Mouse (Mus musculus) left cerebral cortex, adult 2 months (tissue): Measurements from ENCODE around the gene Ctc1. TPM values are rescaled to one million over a fixed set of nuclear protein-coding genes. Genes with fewer than 3 reads are reported as not detected.

Experiments used
- DNase-seq, 2 experiments: peaks; one replicate each; pipeline ENCODE4 v3.0.0; 2021 to 2022; ENCODE audit warnings: low spot score in 2 of 2, mixed read lengths in 1 of 2; ENCODE audit errors: extremely low spot score in 1 of 2
- H3K27ac ChIP-seq: fragments of 200-600 bp; 2 replicates; pipeline ENCODE4 v1.8.1; 2022
- H3K4me3 ChIP-seq: fragments of 200-600 bp; 2 replicates; pipeline ENCODE4 v1.8.1; 2022
- CTCF ChIP-seq: fragments of 200-600 bp; IDR thresholded peaks from 2 replicates; pipeline ENCODE4 v1.8.1; 2022; ENCODE audit warnings: antibody characterized with exemption, mild to moderate bottlenecking, moderate library complexity
- intact Hi-C: fragments of 180-260 bp; cut with DNase I; formaldehyde crosslinking; loops from one replicate; pipeline ENCODE4 v1.15.1; 2025
- total RNA-seq, 2 experiments: library from RNA; stranded (reverse); gene quantifications; 2 replicates each; pipeline ENCODE4 v1.2.3; 2021

The Ctc1 gene
- total RNA-seq, 2 experiments from 2014 or later, result 38.7 to 39.8 TPM

DNA sequence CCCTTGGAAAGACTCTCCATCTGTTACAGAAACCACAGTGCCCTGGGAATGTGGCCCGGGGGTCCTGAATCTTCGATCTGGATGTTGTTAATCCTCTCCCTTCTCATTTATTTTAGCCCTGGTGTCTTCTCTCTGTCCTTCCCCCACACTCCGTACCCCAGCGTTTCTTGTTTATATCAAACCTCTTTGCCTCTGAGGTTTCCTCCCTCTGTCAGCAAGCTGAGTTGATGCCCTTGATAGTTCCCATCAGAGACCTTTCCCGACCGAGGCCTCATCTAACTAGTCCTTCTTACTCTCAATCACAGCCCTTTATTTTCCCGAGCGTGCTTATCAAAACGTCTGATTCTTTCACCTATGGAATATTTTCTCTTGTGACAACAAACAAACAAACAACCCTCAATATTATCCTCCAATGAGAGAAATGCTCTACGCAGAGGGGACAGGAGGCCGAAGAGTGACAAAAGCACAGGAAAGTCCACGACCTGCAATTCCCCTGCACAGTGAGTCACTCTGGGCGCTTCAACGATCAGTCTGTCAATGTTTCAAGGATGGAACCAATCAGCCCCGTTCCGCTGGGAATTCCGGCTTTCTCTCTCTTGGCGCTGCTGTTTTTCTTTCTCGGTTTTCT, 43.1 kb downstream of the Ctc1 start:
- no peak for TF ChIP-seq CTCF
- peak overlapping the region; percentile 84 for H3K27ac ChIP-seq
- peak overlapping the region; percentile 71 for H3K4me3 ChIP-seq
- DNase-seq, result no peak
- intact Hi-C loops, result loop anchor here (1.0 kb wide), 1 partner anchor 17 kb away; no protein-coding TSS in a partner anchor

DNA sequence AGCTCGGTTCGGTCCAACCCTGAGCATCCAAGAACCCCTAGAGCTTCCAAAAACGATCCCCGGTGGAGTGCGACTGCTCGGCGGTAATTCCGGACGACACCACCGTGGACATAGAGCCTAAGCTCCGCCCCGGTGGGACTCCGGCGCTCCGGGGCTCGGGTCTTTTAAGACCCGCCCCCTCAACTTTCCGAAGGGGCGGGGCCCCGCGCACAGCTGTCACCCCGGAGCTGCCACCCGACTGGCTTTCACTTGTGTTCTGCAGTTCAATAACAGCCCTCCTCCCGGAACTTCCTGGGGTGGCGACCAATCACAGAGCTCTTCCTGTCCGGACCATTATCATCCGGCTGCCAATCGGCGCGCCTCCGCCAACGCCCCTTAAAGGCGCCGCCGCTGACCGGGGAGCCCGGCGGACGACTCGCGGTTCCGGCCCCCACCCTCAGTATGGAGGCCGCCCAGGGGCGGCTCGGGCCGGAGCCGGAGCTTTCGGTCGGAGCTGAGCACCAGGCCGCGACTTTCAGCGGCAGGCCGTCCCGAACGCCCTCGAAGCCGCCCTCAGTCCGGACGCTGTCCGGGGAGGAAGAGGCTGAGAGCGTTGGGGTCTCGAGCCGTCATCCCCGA, 43.8 kb downstream of the Ctc1 start, which contains the start of gene Borcs6:
TSS of gene Borcs6 (plus strand) at position 361 of the 618 bp plus-strand sequence.
- intact Hi-C loops, result no loop called here
- peak; percentile 93 to 96 for DNase-seq
- H3K4me3 ChIP-seq, result peak within 1 kb of the TSS; percentile 71
- no peak; the same call in 1 of the 2 replicates for TF ChIP-seq CTCF
- peak within 1 kb of the TSS; percentile 98 for H3K27ac ChIP-seq

DNA sequence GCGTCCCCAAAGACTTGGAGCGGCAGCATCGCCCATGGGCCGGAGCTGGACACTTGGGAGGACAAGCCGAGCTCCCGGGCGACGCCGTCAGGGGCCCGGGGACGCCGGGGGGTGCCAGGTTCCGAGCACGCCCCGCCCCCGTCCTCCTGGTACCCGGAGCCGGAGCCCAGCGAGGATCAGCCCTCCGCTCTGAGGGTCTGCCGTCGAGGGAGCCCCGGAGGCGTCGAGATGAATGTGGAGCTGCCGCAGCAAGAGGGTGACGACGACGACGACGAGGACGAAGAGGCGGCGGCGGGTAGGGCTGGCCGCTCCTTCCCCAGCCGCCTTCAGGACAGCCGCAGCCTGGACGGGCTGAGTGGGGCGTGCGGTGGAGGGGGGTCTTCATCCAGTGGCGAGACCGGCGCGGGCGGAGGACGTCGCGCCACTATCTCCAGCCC, 44.3 kb downstream of the Ctc1 start:
- intact Hi-C loops, result loop anchor here (5.0 kb wide), 1 partner anchor 177 kb away; the partner anchor contains the start of gene Gucy2e
- peak in 1 of 2 experiments; percentile 59 for DNase-seq
- no peak for TF ChIP-seq CTCF
- H3K4me3 ChIP-seq, result peak overlapping the region; percentile 71
- H3K27ac ChIP-seq, result peak overlapping the region; percentile 98

DNA sequence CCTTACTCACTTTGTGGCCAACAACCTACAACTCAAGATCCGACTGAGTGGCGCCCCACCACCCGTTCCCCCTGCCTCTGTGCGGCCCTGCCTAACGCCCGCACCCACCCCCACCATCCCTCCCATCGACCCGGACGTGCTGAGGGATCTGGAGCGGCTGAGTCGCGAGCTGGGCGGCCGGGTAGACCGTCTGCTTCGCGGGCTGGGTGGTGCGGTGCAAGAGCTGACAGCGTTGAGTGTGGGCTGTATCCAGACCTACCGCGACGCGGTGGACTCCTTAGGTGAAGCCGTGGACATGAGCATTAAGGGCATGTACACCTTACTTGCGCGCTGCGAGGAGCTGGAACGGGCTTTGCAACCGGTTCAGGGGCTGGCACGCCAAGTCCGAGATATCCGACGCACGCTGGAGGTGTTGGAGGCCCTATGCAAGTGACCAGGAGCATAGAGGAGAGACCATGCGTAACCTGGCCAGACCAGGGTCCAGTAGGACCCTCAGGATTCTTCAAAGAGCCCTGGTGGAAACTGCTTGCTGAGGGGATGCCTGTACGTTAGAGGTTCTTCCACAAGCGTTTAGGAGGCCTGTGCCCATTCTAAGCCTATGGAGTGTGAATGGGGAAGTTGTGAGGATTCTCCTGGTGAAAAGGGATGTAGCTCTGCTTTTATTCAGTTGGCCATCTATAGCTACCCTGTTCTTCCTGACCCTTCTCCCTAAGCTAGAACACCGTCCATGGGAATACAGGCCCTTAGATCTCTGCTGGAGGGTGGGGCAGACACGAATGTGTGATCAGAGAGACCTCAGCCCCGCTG, 44.9 kb downstream of the Ctc1 start:
- Histone ChIP-seq H3K27ac (peak overlapping the region; percentile 98), H3K4me3 (peak overlapping the region; percentile 71)
- no peak for TF ChIP-seq CTCF
- intact Hi-C loops, result loop anchor here (5.0 kb wide), 1 partner anchor 177 kb away; the partner anchor contains the start of gene Gucy2e
- peak; percentile 38 to 45 for DNase-seq

DNA sequence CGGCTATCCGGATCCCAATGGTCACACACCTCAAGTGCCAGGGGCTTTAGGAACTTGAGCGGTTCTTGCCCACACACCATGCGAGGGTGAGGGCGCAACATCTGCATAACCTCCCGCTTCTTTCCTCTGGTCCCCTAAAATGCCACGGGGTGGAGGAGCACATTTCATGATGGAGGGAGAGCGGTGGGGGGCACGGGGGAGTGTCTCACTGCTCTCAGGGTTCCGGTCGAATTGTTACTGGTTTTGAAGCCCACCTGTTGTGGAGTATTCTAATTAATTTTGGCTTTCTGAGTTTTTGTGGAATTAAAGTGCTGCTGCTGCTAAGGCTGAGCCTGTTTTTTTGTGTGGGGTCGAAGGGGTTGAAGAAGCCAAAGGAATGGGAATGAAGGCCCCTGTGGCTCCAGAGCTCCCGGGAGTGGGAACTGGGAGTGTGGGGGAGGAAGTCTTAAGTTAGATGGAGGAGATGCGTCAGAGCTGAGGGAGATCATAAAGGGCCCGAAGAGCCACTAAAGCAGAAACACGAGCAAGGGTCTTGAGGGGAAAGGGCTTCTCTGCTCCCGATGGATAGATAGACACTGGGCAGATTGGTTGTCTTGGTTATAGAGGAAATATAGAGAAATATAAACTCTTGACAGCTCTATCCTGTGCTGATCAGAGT, 45.7 kb downstream of the Ctc1 start:
- H3K27ac ChIP-seq, result peak overlapping the region; percentile 33; the same call in 1 of the 2 replicates
- intact Hi-C loops, result loop anchor here (5.0 kb wide), 1 partner anchor 176 kb away; the partner anchor contains the start of gene Gucy2e
- H3K4me3 ChIP-seq, result peak overlapping the region; percentile 71
- DNase-seq, result peak; percentile 12 to 21
- no peak for TF ChIP-seq CTCF

DNA sequence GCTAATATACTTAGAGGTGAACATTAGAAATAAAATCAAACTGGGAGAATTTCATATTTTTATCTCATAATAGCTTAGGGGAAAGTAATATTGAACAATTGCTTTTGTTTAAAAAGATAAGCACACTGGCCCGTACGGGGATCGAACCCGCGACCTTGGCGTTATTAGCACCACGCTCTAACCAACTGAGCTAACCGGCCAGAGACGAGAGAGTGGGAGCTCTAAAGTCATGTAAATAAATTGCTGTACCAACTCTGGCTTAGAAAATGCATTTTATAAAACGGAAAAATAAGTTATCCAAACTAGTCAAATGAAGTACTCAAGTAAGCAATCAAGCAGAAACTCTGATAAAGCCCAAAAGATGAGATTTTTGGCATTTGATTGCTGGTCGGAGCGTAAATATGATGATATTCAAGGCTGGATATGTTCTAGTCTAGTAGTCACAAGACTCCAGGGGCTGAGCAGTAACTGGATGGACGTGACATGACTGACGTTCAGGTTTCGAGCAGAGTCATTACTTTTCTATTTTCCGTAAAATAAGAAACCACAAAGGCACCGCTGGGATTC, 46.6 kb downstream of the Ctc1 start:
- TF ChIP-seq CTCF, result no peak
- Histone ChIP-seq H3K4me3 (peak overlapping the region; percentile 71), H3K27ac (peak overlapping the region; percentile 73)
- intact Hi-C loops, result loop anchor here (1.0 to 5.0 kb wide), 2 partner anchors 21 to 175 kb away; partner anchors contain the start of gene Gucy2e
- DNase-seq, result peak; percentile 74 to 76

DNA sequence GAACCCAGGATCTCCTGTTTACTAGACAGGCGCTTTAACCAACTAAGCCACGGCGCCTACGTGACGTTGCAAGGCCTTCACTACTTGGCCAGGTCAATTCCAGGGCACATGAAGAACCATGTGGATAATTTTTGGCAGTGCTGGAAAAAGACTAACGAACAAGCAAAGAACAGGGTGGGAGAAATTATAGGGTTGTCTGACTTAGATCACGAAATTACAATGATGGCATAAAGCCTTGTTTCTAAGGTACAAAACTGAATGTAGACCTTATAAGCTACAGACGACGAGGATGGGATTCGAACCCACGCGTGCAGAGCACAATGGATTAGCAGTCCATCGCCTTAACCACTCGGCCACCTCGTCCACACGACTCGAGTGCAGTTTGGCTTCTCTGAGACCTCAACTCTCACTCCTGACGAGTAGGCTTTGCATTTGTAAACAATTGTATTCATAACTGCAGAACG, 47.1 kb downstream of the Ctc1 start:
- DNase-seq, result peak; percentile 92 to 96
- H3K4me3 ChIP-seq, result peak overlapping the region; percentile 56
- peak overlapping the region; percentile 90 for H3K27ac ChIP-seq
- intact Hi-C loops, result loop anchor here (1.0 to 5.0 kb wide), 4 partner anchors 21 to 175 kb away; partner anchors contain the start of genes Aloxe3 and Gucy2e
- no peak for TF ChIP-seq CTCF

DNA sequence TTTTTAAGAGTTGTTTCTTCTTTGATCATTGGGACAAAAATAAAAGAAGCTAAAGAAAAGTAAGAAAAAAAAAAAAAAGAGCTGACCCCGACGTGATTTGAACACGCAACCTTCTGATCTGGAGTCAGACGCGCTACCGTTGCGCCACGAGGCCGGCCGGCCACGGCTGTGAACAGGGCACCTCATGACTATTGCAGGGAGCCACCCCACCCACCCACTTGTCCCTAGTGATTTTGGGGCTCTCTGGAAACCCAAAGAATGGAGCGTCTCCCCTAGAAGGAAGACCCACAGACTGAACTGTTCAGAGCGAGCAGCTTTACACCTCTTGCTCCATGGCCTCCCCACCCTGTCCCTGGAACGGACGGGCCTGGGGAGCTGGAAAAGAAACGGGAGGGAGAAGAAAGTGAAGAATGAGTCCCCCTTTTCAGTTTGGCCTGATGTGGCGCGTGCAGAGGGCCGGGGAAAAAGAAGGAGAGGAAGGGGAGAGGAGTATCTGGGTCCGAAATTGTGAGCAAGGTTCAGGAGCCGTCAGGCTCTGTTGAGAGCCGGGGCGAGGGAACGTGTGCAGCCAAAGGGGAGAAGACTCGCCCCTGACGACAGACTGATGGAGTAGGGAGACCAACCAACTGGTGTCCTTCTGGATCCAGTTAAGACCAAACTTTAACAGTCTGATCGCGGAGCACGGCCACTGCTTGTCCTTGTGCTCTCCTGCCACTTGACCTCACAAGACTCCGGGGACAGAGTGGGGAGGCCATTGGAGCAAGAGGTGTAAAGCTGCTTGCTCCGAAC, 47.9 kb downstream of the Ctc1 start:
- TF ChIP-seq CTCF, result no peak
- peak overlapping the region; percentile 90 for H3K27ac ChIP-seq
- intact Hi-C loops, result loop anchor here (1.0 to 5.0 kb wide), 3 partner anchors 55 to 174 kb away; partner anchors contain the start of genes Aloxe3 and Gucy2e

DNA sequence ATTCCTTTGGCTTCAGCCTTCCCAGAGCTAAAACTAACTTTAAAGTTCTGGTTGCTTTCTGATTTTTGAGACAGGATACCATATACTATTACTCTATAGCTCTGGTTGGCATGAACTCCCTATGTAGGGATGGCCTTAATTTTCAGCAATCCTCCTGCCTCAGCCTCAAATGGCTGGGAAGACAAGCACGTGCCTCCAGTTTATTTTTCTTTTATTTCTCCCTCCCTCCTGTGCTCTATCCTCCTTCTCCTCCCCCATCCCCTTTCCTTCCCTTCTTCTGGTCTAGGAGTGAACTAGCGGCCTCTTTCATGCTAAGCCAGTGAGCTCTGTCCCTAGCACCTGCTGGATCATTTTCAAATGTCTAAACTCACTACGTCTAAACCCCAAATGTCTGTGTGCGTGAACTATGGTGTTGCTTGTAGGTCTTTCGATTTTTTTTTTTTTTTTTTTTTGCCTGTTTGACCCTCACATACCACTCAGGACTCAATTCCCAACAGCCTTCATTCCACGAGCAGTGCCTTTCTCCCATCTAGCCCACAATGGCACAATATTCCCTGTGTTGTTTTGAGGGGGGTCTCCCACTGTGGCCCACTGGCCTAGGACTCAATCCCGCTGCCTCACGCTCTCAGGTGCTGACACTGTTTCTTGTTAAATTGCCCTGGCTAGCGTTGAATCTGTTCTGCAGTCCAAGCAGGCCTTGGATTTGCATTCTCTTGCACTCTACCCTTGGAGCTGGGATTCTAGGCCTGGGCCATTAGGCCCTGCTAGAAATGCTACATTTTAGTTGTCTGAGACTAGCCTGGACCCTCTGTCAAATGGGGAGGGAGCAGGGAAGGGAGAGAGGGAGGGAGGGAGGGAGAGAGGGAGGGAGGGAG, 48.8 kb downstream of the Ctc1 start:
- no peak for DNase-seq
- intact Hi-C loops, result loop anchor here (5.0 kb wide), 1 partner anchor 173 kb away; the partner anchor contains the start of gene Gucy2e
- peak overlapping the region; percentile 68; the same call in 1 of the 2 replicates for H3K27ac ChIP-seq
- TF ChIP-seq CTCF, result no peak
- peak overlapping the region; percentile 56 for H3K4me3 ChIP-seq

More for the DNA sequence above, 47.9 kb downstream of the Ctc1 start:
- H3K4me3 ChIP-seq, result peak overlapping the region; percentile 56
- peak; percentile 74 to 76 for DNase-seq
